Mouse (Mus musculus): Measurements from ENCODE around the gene Ifitm5.

Gene Ifitm5

GRCm38 (mm10) chr7:140961416-140961815 lies 11.3 kb upstream of the Ifitm5 start:
- DNase-seq (ENCODE audit: low read depth, low spot score) = no peak

- no peak for DNase-seq (ENCODE audit: low read depth, low spot score)
These were observed 9.9 kb upstream of the Ifitm5 start for GRCm38 (mm10) chr7:140960026-140960425.

GRCm38 (mm10) chr7:140959181-140959901 lies 9.2 kb upstream of the Ifitm5 start:
- DNase-seq (ENCODE audit: low read depth, low spot score) = no peak

GRCm38 (mm10) chr7:140956556-140956869 lies 6.4 kb upstream of the Ifitm5 start:
- DNase-seq (ENCODE audit: low read depth, low spot score) = no peak

GRCm38 (mm10) chr7:140955758-140956555 lies 5.9 kb upstream of the Ifitm5 start, which contains the start of the genes Gm45717 and Ifitm2:
Gm45717 (minus strand) TSS chr7:140955937.
Ifitm2 (minus strand) TSS chr7:140955987.
- peak; percentile 73 for DNase-seq (ENCODE audit: low read depth, low spot score)

- DNase-seq (ENCODE audit: low read depth, low spot score) = no peak
These were observed 5.3 kb upstream of the Ifitm5 start for GRCm38 (mm10) chr7:140955342-140955741.

GRCm38 (mm10) chr7:140954733-140955071 lies 4.6 kb upstream of the Ifitm5 start:
- no peak for DNase-seq (ENCODE audit: low read depth, low spot score)

- no peak for DNase-seq (ENCODE audit: low read depth, low spot score)
These were observed 4.0 kb upstream of the Ifitm5 start for GRCm38 (mm10) chr7:140953800-140954732.

- no peak for DNase-seq (ENCODE audit: low read depth, low spot score)
These were observed 3.0 kb upstream of the Ifitm5 start for GRCm38 (mm10) chr7:140953133-140953532.

- no peak for DNase-seq (ENCODE audit: low read depth, low spot score)
These were observed 2.4 kb upstream of the Ifitm5 start for GRCm38 (mm10) chr7:140952441-140952840.

- DNase-seq (ENCODE audit: low read depth, low spot score) = no peak
These were observed 1.7 kb upstream of the Ifitm5 start for GRCm38 (mm10) chr7:140951765-140952164.

GRCm38 (mm10) chr7:140951051-140951450 lies 960 bp upstream of the Ifitm5 start:
- DNase-seq (ENCODE audit: low read depth, low spot score) = no peak

- DNase-seq (ENCODE audit: low read depth, low spot score) = no peak
These were observed 836 bp downstream of the Ifitm5 start for GRCm38 (mm10) chr7:140949255-140949654.

GRCm38 (mm10) chr7:140948161-140948560 lies 1.9 kb downstream of the Ifitm5 start:
- no peak for DNase-seq (ENCODE audit: low read depth, low spot score)

GRCm38 (mm10) chr7:140946980-140947379 lies 3.1 kb downstream of the Ifitm5 start:
- no peak for DNase-seq (ENCODE audit: low read depth, low spot score)

GRCm38 (mm10) chr7:140946311-140946710 lies 3.8 kb downstream of the Ifitm5 start:
- no peak for DNase-seq (ENCODE audit: low read depth, low spot score)

- DNase-seq (ENCODE audit: low read depth, low spot score) = no peak
These were observed 4.8 kb downstream of the Ifitm5 start for GRCm38 (mm10) chr7:140945247-140945646.

GRCm38 (mm10) chr7:140944236-140944635 lies 5.9 kb downstream of the Ifitm5 start:
- no peak for DNase-seq (ENCODE audit: low read depth, low spot score)

- no peak for DNase-seq (ENCODE audit: low read depth, low spot score)
These were observed 6.7 kb downstream of the Ifitm5 start for GRCm38 (mm10) chr7:140943356-140943755.

GRCm38 (mm10) chr7:140942811-140943210 lies 7.3 kb downstream of the Ifitm5 start:
- DNase-seq (ENCODE audit: low read depth, low spot score) = no peak

GRCm38 (mm10) chr7:140942341-140942740 lies 7.8 kb downstream of the Ifitm5 start:
- DNase-seq (ENCODE audit: low read depth, low spot score) = no peak

Measured in embryo, embryonic 11.5 days (tissue).